Mouse (Mus musculus): ENCODE data around the gene Mettl24.

Gene Mettl24

GRCm38 (mm10) chr10:40683092-40683867 lies at the start of gene Mettl24:
Gene Mettl24 (plus strand): TSS chr10:40683282.
- DNase-seq (ENCODE audit: low spot score in 2 of 2) = peak; percentile 55 to 80

- no peak for DNase-seq (ENCODE audit: low spot score in 2 of 2)
Measured at GRCm38 (mm10) chr10:40637331-40637730, 45.8 kb upstream of the Mettl24 start.

- DNase-seq (ENCODE audit: low spot score in 2 of 2) = no peak
Measured at GRCm38 (mm10) chr10:40638276-40638675, 44.8 kb upstream of the Mettl24 start.

- no peak for DNase-seq (ENCODE audit: low spot score in 2 of 2)
Measured at GRCm38 (mm10) chr10:40638823-40639819, 44.0 kb upstream of the Mettl24 start.

GRCm38 (mm10) chr10:40640406-40640805 lies 42.7 kb upstream of the Mettl24 start:
- DNase-seq (ENCODE audit: low spot score in 2 of 2) = no peak

- DNase-seq (ENCODE audit: low spot score in 2 of 2) = no peak
Measured at GRCm38 (mm10) chr10:40641901-40642300, 41.2 kb upstream of the Mettl24 start.

GRCm38 (mm10) chr10:40643126-40643525 lies 40.0 kb upstream of the Mettl24 start:
- no peak for DNase-seq (ENCODE audit: low spot score in 2 of 2)

- DNase-seq (ENCODE audit: low spot score in 2 of 2) = no peak
Measured at GRCm38 (mm10) chr10:40644456-40644855, 38.6 kb upstream of the Mettl24 start.

- no peak for DNase-seq (ENCODE audit: low spot score in 2 of 2)
Measured at GRCm38 (mm10) chr10:40645346-40645745, 37.7 kb upstream of the Mettl24 start.

- DNase-seq (ENCODE audit: low spot score in 2 of 2) = no peak
Measured at GRCm38 (mm10) chr10:40648776-40649175, 34.3 kb upstream of the Mettl24 start.

- DNase-seq (ENCODE audit: low spot score in 2 of 2) = no peak
Measured at GRCm38 (mm10) chr10:40649634-40650033, 33.4 kb upstream of the Mettl24 start.

GRCm38 (mm10) chr10:40651676-40652075 lies 31.4 kb upstream of the Mettl24 start:
- no peak for DNase-seq (ENCODE audit: low spot score in 2 of 2)

GRCm38 (mm10) chr10:40665270-40665669 lies 17.8 kb upstream of the Mettl24 start:
- DNase-seq (ENCODE audit: low spot score in 2 of 2) = no peak

- no peak for DNase-seq (ENCODE audit: low spot score in 2 of 2)
Measured at GRCm38 (mm10) chr10:40666943-40667342, 16.1 kb upstream of the Mettl24 start.

- no peak for DNase-seq (ENCODE audit: low spot score in 2 of 2)
Measured at GRCm38 (mm10) chr10:40668640-40669039, 14.4 kb upstream of the Mettl24 start.

- no peak for DNase-seq (ENCODE audit: low spot score in 2 of 2)
Measured at GRCm38 (mm10) chr10:40672587-40673296, 10.3 kb upstream of the Mettl24 start.

- DNase-seq (ENCODE audit: low spot score in 2 of 2) = no peak
Measured at GRCm38 (mm10) chr10:40673297-40673665, 9.8 kb upstream of the Mettl24 start.

- no peak for DNase-seq (ENCODE audit: low spot score in 2 of 2)
Measured at GRCm38 (mm10) chr10:40674151-40674550, 8.9 kb upstream of the Mettl24 start.

GRCm38 (mm10) chr10:40675921-40676320 lies 7.2 kb upstream of the Mettl24 start:
- DNase-seq (ENCODE audit: low spot score in 2 of 2) = no peak

- no peak for DNase-seq (ENCODE audit: low spot score in 2 of 2)
Measured at GRCm38 (mm10) chr10:40678477-40678876, 4.6 kb upstream of the Mettl24 start.

GRCm38 (mm10) chr10:40682470-40682869 lies 612 bp upstream of the Mettl24 start:
- peak in 1 of 2 experiments; percentile 5 for DNase-seq (ENCODE audit: low spot score in 2 of 2)

- DNase-seq (ENCODE audit: low spot score in 2 of 2) = no peak
Measured at GRCm38 (mm10) chr10:40683868-40684253, 779 bp downstream of the Mettl24 start.
